Mouse (Mus musculus) olfactory bulb, adult 2 months (tissue): ENCODE measurements at regions not wholly inside any gene's neighbourhood (a gene's known extent, or its start where the extent isn't known, plus 50 kb on each side); places are given as distances from the start of the nearest gene placed in this dataset.
A peak's percentile ranks its signal among the peaks of the same experiment; 100 is the strongest.

ENCODE experiments used
- H3K27ac ChIP-seq: fragments of 200-500 bp; 2 replicates; pipeline ENCODE4 v1.5.1; 2012; ENCODE audit warnings: low read depth, low read length; ENCODE audit not compliant: insufficient read depth
- H3K4me1 ChIP-seq: fragments of 200-500 bp; 2 replicates; pipeline ENCODE4 v1.6.1; 2012; ENCODE audit warnings: low read length; ENCODE audit not compliant: control insufficient read depth, insufficient read depth
- H3K4me3 ChIP-seq: fragments of 200-500 bp; 2 replicates; pipeline ENCODE4 v1.5.1; 2012; ENCODE audit warnings: mild to moderate bottlenecking, low read depth, low read length, moderate library complexity; ENCODE audit not compliant: insufficient read depth
- CTCF ChIP-seq: fragments of 200-500 bp; IDR thresholded peaks from 2 replicates; pipeline ENCODE4 v1.5.1; 2012; ENCODE audit warnings: low read depth, mild to moderate bottlenecking, low read length, moderate library complexity; ENCODE audit not compliant: insufficient read depth
- POLR2A ChIP-seq: fragments of 200-500 bp; IDR thresholded peaks from 2 replicates; pipeline ENCODE4 v1.6.1; 2012; ENCODE audit warnings: mild to moderate bottlenecking, low read depth, low read length, moderate library complexity; ENCODE audit not compliant: insufficient read depth
- WGBS: fragments of 180-500 bp; shearing (Covaris S2); methylation state at CpG from one replicate; pipeline ENCODE4 v1.1.7; 2018; 5-methylcytosine and 5-hydroxymethylcytosine counted together

GRCm38 (mm10) chr12:54333632-54334321 lies 130.1 kb upstream of the Egln3 start:
- 61% methylated on average over 14 of the region's 14 CpGs for WGBS
- no peak overlapping the region for H3K4me3 ChIP-seq
- TF ChIP-seq CTCF (no peak), POLR2A (no peak)
- H3K4me1 ChIP-seq, result peaks cover 7% of the 10 kb centered on the region
- no peak overlapping the region for H3K27ac ChIP-seq

GRCm38 (mm10) chr12:54327483-54327882 lies 123.8 kb upstream of the Egln3 start:
- TF ChIP-seq POLR2A (no peak), CTCF (no peak)
- 52% methylated on average over 1 of the region's 1 CpGs for WGBS
- no peak overlapping the region for H3K27ac ChIP-seq
- H3K4me1 ChIP-seq, result no peaks in the 10 kb centered on the region
- no peak overlapping the region for H3K4me3 ChIP-seq

GRCm38 (mm10) chr12:54326571-54326970 lies 122.9 kb upstream of the Egln3 start:
- 90% methylated on average over 7 of the region's 7 CpGs for WGBS
- no peak overlapping the region for H3K4me3 ChIP-seq
- no peaks in the 10 kb centered on the region for H3K4me1 ChIP-seq
- H3K27ac ChIP-seq, result no peak overlapping the region
- TF ChIP-seq CTCF, result no peak
- no peak for TF ChIP-seq POLR2A

- H3K4me3 ChIP-seq, result no peak overlapping the region
- TF ChIP-seq POLR2A (no peak), CTCF (no peak)
- peaks cover 6% of the 10 kb centered on the region; the same call in 1 of the 2 replicates for H3K4me1 ChIP-seq
- H3K27ac ChIP-seq, result no peak overlapping the region
- 96% methylated on average over 5 of the region's 5 CpGs for WGBS
These were observed 116.9 kb upstream of the Egln3 start for GRCm38 (mm10) chr12:54320533-54320932.

- WGBS, result 29% methylated on average over 16 of the region's 16 CpGs
- Histone ChIP-seq H3K27ac (no peak overlapping the region), H3K4me3 (no peak overlapping the region), H3K4me1 (peaks cover 14% of the 10 kb centered on the region)
- no peak for TF ChIP-seq CTCF
- no peak for TF ChIP-seq POLR2A
These were observed 113.4 kb upstream of the Egln3 start for GRCm38 (mm10) chr12:54316980-54317471.

GRCm38 (mm10) chr12:54316066-54316567 lies 112.5 kb upstream of the Egln3 start:
- no peak for TF ChIP-seq POLR2A
- no peak for TF ChIP-seq CTCF
- 80% methylated on average over 15 of the region's 15 CpGs for WGBS
- Histone ChIP-seq H3K27ac (no peak overlapping the region), H3K4me3 (no peak overlapping the region), H3K4me1 (peaks cover 14% of the 10 kb centered on the region)

GRCm38 (mm10) chr12:54314153-54314552 lies 110.5 kb upstream of the Egln3 start:
- 92% methylated on average over 2 of the region's 2 CpGs for WGBS
- no peak overlapping the region for H3K27ac ChIP-seq
- no peak for TF ChIP-seq CTCF
- TF ChIP-seq POLR2A, result no peak
- H3K4me1 ChIP-seq, result peaks cover 14% of the 10 kb centered on the region
- H3K4me3 ChIP-seq, result no peak overlapping the region

- Histone ChIP-seq H3K4me1 (peaks cover 14% of the 10 kb centered on the region), H3K4me3 (peak overlapping the region; percentile 39), H3K27ac (peak overlapping the region; percentile 54)
- TF ChIP-seq POLR2A (no peak), CTCF (no peak)
- WGBS, result under 1% methylated on average over 20 of the region's 20 CpGs
These were observed 109.7 kb upstream of the Egln3 start for GRCm38 (mm10) chr12:54313211-54313845.

- 43% methylated on average over 14 of the region's 14 CpGs for WGBS
- TF ChIP-seq CTCF, result no peak
- no peak for TF ChIP-seq POLR2A
- H3K4me1 ChIP-seq, result peaks cover 14% of the 10 kb centered on the region
- H3K27ac ChIP-seq, result peak overlapping the region; percentile 54; the same call in 1 of the 2 replicates
- peak overlapping the region; percentile 39 for H3K4me3 ChIP-seq
These were observed 109.0 kb upstream of the Egln3 start for GRCm38 (mm10) chr12:54312522-54313210.
